Mouse (Mus musculus) heart, postnatal 0 days (tissue): ENCODE data around the gene Ntn1. TPM values are rescaled to one million over a fixed set of nuclear protein-coding genes. Genes with fewer than 3 reads are reported as not detected.

Experiments used
- ATAC-seq: fragments of 200-750 bp; cut with Nextera tagmentation; 2 replicates; pipeline ENCODE4 v1.8.0; 2017; ENCODE audit warnings: low read depth, moderate number of reproducible peaks, moderate library complexity; ENCODE audit not compliant: insufficient read depth
- DNase-seq: peaks from one replicate; pipeline ENCODE4 v3.0.0-alpha.2; 2016; ENCODE audit warnings: low spot score
- H3K27ac ChIP-seq: fragments of 300-500 bp; sonication (generic); 2 replicates; pipeline ENCODE4 v1.5.1; 2014; ENCODE audit warnings: low read depth, mild to moderate bottlenecking
- H3K27me3 ChIP-seq: fragments of 300-500 bp; sonication (generic); 2 replicates; pipeline ENCODE4 v1.6.1; 2014; ENCODE audit warnings: low read length, mixed read lengths; ENCODE audit not compliant: control insufficient read depth, insufficient read depth
- H3K36me3 ChIP-seq: fragments of 300-500 bp; sonication (generic); replicated peaks from 2 replicates; pipeline ENCODE4 v1.6.1; 2014; ENCODE audit warnings: low read length, mixed read lengths; ENCODE audit not compliant: control insufficient read depth, insufficient read depth
- H3K4me1 ChIP-seq: fragments of 300-500 bp; sonication (generic); 2 replicates; pipeline ENCODE4 v1.6.1; 2014; ENCODE audit warnings: antibody characterized with exemption; ENCODE audit not compliant: control insufficient read depth, insufficient read depth
- H3K4me2 ChIP-seq: fragments of 300-500 bp; sonication (generic); 2 replicates; pipeline ENCODE4 v1.6.1; 2014; ENCODE audit warnings: low read depth, mild to moderate bottlenecking, low read length, moderate library complexity
- H3K4me3 ChIP-seq: fragments of 300-500 bp; sonication (generic); 2 replicates; pipeline ENCODE4 v1.5.1; 2014; ENCODE audit warnings: low read depth, low read length
- H3K9ac ChIP-seq: fragments of 300-500 bp; sonication (generic); replicated peaks from 2 replicates; pipeline ENCODE4 v1.6.1; 2014; ENCODE audit warnings: low read depth, low read length, mixed read lengths
- H3K9me3 ChIP-seq: fragments of 300-500 bp; sonication (generic); replicated peaks from 2 replicates; pipeline ENCODE4 v1.6.1; 2016; ENCODE audit warnings: low read length; ENCODE audit not compliant: control insufficient read depth
- CTCF ChIP-seq: IDR thresholded peaks from 2 replicates; pipeline ENCODE4 v1.5.1; 2016; ENCODE audit warnings: antibody characterized with exemption, control low read depth, low read depth
- EP300 ChIP-seq: IDR thresholded peaks from 2 replicates; pipeline ENCODE4 v1.6.1; 2016; ENCODE audit warnings: antibody characterized with exemption, low read depth
- WGBS: fragments of 180-500 bp; shearing (Covaris S2); extraction: QIAGEN DNeasy Blood & Tissue Kit; methylation state at CpG from one replicate; pipeline ENCODE4 v1.1.7; 2014; 5-methylcytosine and 5-hydroxymethylcytosine counted together
- polyA plus RNA-seq: library from polyadenylated mRNA; unstranded; fragments of >200 nt; fragmentation: Nextera tagmentation; extraction: Ambion mirVana; gene quantifications from 2 replicates; pipeline ENCODE4 v1.2.1, GENCODE M21; 2015
- total RNA-seq: library from RNA; depleted of rRNA; stranded (reverse); fragments of >200 nt; gene quantifications from 2 replicates; pipeline ENCODE4 v1.2.3, GENCODE M21; 2014; ENCODE audit warnings: low replicate concordance

Gene Ntn1
- total and polyA plus RNA-seq, 2 experiments from 2014 or later = 24.8 to 117 TPM

GRCm38 (mm10) chr11:68210714-68211113, 189.9 kb downstream of the Ntn1 start:
- no peak overlapping the region for H3K4me2 ChIP-seq
- DNase-seq (no peak), ATAC-seq (no peak)
- no peaks in the 10 kb centered on the region for H3K9me3 ChIP-seq
- H3K4me3 ChIP-seq = no peak overlapping the region
- H3K4me1 ChIP-seq = 0 out of 2 replicates have a peak, but pooled peaks cover 11% of the 10 kb centered on the region
- 0 out of 2 replicates have a peak, but pooled peaks cover 4% of the 10 kb centered on the region for H3K36me3 ChIP-seq
- H3K9ac ChIP-seq = no peak overlapping the region
- no peak for TF ChIP-seq EP300
- no peak for TF ChIP-seq CTCF
- 90% methylated on average over 5 of the region's 5 CpGs for WGBS
- no peak overlapping the region for H3K27ac ChIP-seq
- no peaks in the 10 kb centered on the region for H3K27me3 ChIP-seq

- WGBS = 80% methylated on average over 4 of the region's 4 CpGs
- no peak for TF ChIP-seq CTCF
- TF ChIP-seq EP300 = no peak
- no peaks in the 10 kb centered on the region for H3K27me3 ChIP-seq
Measured at GRCm38 (mm10) chr11:68209506-68209905, 191.1 kb downstream of the Ntn1 start.

GRCm38 (mm10) chr11:68208582-68208981, 192.0 kb downstream of the Ntn1 start:
- Histone ChIP-seq H3K36me3 (0 out of 2 replicates have a peak, but pooled peaks cover 4% of the 10 kb centered on the region), H3K9ac (no peak overlapping the region), H3K9me3 (no peaks in the 10 kb centered on the region), H3K27ac (peak overlapping the region; percentile 51), H3K4me3 (no peak overlapping the region), H3K4me2 (no peak overlapping the region), H3K27me3 (no peaks in the 10 kb centered on the region), H3K4me1 (peaks cover 11% of the 10 kb centered on the region)
- no peak for ATAC-seq
- WGBS = 74% methylated on average over 1 of the region's 1 CpGs
- no peak for TF ChIP-seq CTCF
- no peak for TF ChIP-seq EP300
- no peak for DNase-seq

More at GRCm38 (mm10) chr11:68209506-68209905, 191.1 kb downstream of the Ntn1 start:
- DNase-seq = no peak
- Histone ChIP-seq H3K9me3 (no peaks in the 10 kb centered on the region), H3K4me2 (no peak overlapping the region), H3K36me3 (0 out of 2 replicates have a peak, but pooled peaks cover 4% of the 10 kb centered on the region), H3K27ac (no peak overlapping the region), H3K4me1 (peaks cover 2% of the 10 kb centered on the region), H3K4me3 (no peak overlapping the region), H3K9ac (no peak overlapping the region)
- ATAC-seq = no peak

GRCm38 (mm10) chr11:68208023-68208422, 192.6 kb downstream of the Ntn1 start:
- Histone ChIP-seq H3K4me2 (no peak overlapping the region), H3K4me3 (no peak overlapping the region), H3K9ac (no peak overlapping the region), H3K27me3 (no peaks in the 10 kb centered on the region), H3K36me3 (0 out of 2 replicates have a peak, but pooled peaks cover 1% of the 10 kb centered on the region), H3K9me3 (no peaks in the 10 kb centered on the region), H3K27ac (peak overlapping the region; percentile 51), H3K4me1 (peaks cover 15% of the 10 kb centered on the region)
- WGBS = 85% methylated on average over 2 of the region's 2 CpGs
- ATAC-seq = no peak
- DNase-seq = no peak
- TF ChIP-seq CTCF = no peak
- no peak for TF ChIP-seq EP300

GRCm38 (mm10) chr11:68205572-68206229, 194.9 kb downstream of the Ntn1 start:
- DNase-seq (no peak), ATAC-seq (no peak)
- Histone ChIP-seq H3K9me3 (no peaks in the 10 kb centered on the region), H3K4me1 (peaks cover 15% of the 10 kb centered on the region), H3K36me3 (no peaks in the 10 kb centered on the region), H3K27ac (no peak overlapping the region), H3K9ac (no peak overlapping the region), H3K27me3 (no peaks in the 10 kb centered on the region), H3K4me2 (no peak overlapping the region), H3K4me3 (no peak overlapping the region)
- 82% methylated on average over 10 of the region's 10 CpGs for WGBS
- TF ChIP-seq EP300 = no peak
- TF ChIP-seq CTCF = no peak
